Mouse (Mus musculus) testis, postnatal 14 days (tissue): ENCODE data around the gene Itch.
"Not testable (repeated sequence)": the region's sequence is repeated elsewhere in the genome, so short reads cannot be mapped to it uniquely, and the experiment has no call there.

ENCODE experiments used
- DNase-seq: peaks from one replicate; pipeline ENCODE4 v3.0.0; 2021; ENCODE audit warnings: low spot score

Itch gene

DNA sequence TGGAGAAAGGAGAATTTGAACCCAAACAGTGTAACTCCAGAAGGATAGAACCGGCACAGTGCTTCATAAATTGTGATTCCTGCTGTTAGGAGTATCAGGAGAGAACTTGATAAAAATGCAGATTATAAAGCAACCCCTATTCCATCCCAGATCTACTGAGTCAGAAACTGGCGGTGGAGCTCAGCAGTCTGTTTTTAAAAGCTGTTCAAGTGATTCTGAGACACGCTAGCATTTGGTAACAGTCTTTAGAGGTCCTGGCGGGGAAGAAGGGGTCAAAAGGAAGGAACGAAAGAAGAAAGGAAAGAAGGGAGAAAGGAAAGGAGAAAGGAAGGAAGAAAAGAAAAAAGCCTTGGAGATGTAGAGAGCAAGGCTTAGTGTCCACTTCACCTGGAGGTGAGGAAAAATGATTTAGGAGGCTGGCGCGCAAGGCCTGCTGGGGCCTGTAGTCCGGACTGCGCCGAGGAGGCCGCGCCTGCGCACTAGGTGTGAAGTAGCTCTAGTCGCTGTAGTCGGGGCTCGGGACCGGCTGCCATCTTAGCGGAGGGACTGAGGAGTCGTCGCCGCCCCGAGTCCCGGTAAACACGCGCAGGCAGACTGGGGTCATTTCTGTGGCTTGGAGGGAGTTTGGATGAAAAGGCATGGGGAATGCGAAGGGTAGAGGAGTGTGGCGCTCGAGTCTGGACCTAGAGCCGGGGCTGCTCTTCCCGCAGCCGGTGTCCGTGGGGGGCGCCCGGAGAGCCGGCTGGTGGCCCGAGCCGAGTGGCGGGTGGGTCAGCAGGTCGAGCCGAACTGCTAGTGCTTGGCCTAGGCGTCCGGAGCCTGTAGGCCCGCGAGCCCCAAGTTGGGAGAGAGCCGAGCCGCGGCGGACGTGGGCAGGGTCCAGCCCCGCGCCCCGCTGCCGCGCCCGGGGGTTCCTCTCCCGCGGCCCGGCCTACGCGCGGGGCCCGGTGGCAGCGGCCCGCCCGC, at the start of gene Itch:
Gene Itch (plus strand): TSS at position 499 of the 966 bp plus-strand sequence.
- peak; percentile 95 for DNase-seq

DNA sequence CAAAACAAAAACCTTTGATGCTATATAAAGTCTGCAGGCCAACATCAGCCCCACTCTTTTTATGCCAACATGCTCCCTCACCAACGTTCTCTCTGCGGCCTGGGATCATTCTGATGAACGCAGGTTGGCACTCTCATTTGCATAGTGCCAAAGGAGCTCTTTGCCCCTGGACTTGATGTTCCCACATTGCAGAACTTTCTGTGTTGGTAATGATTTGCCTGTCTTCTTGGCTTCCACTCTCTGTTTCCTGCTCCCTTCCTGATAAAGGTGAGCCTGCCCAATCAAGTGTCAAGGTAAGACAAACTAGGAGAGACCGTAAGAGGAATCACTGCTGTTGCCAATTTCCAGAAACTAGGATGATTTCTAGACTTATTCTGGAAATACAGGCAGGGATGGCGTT, 48.8 kb upstream of the Itch start:
- no peak for DNase-seq

DNA sequence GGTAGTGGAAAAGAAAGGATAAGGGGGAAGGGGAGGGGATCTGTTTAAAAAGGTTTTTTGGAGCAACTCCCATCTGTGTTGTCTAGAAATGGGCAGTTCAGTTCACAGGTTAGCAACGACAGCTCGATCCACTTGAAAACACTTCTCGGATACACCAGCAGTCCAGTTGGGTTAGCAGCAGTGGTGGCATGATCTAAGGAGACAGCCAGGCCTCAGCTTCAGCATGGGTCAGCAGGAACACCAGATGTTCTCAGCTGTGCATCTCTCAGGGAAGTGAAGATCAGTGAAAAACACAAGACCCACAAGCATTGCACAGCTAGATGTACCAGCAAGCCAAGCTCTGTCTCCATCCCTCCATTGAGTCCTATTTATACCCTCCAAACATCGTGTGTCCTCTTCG, 47.0 kb upstream of the Itch start:
- no peak for DNase-seq

DNA sequence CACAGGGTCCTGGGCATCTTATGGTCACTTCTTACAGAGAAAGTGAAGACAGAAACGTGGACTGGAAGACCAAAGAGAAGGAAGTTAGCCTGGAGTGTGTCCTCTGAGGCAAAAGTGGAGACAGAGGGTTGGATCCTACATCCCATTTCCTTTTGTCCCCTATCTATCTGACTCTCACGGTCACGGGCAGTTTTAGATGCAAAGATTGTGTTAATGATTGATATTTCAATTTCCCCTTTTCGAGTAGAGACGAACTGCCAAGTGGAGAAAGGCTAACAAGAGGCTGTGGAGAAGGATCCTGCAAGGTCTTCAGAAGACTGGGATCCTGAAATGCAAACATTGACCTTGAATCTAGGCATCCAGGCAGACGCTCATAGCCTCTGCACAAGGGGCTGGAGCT, 45.0 kb upstream of the Itch start:
- DNase-seq: no peak

DNA sequence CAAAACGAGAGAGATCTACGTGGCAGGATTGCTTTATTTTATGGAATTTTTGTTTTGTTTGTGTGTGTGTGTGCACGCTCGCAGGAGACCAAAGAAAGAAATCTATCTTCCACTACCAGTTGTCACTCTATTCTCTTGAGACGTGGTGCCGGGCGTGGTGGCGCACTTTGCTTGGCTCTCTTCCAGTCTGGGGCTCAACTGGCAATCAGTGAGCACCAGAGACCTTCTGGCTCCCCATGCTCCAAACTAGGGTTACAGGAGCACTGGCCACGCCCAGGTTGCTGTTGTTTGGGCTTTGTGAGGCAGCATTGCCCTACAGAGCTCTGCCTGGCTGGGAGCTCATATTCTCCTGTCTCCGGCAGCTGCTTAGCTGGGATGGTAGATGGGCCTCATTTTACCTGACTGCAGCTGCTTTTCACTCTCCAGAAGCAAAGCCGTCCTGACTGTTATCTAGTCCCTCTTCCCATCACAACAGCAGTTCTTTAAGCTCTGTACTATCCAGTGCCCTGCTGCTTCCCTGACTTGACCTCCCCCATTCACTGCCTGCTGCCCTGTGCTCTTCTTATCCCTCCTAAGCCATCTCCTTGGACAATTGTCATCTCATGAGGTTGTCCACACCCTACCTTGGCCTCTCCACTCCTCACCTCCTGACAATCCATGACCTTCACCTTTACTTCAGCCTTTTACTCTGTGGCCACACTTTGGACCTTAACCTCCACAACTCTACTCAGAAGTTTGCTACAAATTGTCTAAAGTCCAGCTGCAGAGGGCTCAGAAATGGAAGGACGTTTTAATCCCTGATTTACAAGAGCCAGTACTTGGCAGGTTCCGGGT, 42.2 kb upstream of the Itch start:
- no peak for DNase-seq

DNA sequence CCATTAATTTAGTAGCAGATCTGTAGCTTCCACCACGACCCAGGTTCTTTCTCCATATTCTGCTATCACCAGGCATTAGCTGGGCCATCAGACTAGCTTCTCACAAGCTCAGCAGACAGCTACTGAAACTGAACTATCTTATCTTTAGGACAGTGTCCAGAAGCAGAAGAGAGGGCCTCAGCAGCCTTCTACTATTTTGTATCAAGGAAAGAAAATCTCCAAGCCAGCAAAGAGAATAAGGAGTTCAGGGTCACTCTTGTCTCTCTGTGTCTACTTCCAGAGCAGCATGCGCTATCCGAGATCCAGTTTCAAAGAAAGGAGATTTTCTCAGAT, 41.6 kb upstream of the Itch start:
- DNase-seq: no peak

DNA sequence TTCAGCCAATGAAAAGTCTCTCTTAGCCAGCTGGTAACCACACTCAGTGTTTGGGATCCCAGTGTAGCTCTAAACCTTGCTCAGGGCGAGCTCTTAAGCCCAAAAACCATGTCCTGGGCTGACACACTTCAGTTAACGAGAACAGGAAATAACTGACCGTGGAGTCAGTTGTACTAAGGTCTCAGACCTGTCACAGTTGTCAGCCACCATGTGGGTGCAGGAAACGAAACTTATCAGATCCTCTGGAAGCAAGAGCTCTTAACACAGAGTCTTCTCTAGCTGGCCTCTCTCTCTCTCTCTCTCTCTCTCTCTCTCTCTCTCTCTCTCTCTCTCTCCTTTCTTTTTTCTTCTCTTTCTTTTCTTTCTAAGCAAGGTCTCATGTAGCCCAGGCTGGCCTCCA, 39.9 kb upstream of the Itch start:
- DNase-seq: no peak

DNA sequence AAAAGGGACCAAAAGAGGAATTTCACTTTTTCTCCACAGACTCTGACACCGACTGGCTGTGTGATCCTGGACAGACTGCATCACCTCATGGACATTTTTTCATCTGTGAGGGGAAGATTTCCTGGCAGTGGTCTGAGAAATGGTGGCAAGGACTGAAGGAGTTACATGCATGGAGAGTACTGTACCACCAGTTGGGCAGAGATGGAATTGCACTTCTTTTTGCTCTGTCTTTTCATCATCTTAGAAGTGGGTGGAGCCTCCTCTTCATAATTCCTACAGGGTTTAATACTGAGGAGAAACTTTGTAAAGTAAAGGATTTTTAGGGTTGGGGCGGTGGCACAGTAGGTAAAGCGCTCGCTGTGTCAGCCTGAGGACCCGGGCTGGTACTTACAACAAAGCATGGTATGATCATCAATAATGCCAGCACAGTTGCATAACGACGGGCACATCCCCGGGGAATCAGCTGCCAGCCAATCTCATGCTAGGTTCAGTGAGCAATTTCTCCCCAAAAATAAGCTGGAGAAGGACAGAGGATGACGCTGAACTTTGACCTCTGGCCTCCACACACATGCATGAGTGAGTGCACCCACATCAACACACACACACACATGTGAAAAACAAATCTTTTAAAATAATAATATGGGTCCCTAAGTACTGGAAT, 34.5 kb upstream of the Itch start:
- DNase-seq: no peak

DNA sequence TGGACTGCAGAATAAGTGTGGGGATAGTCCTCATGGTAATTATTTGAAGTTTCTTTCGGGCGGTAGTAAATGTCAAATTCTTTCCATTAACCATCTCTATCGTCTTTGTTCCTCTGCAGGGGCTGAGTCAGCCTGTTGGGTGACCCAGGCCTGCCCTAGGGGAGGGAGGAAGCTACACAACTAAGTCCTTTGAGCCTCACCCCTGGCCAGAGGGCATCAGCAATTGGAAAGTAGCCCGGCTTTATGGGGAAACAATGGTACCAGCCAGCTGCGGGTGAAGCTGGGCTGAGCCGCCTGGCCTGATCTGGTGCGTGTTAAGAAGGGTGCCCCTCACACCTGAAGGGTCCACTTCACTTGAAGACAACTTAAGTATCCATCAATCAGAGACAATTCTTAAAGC, 33.9 kb upstream of the Itch start:
- DNase-seq: no peak

DNA sequence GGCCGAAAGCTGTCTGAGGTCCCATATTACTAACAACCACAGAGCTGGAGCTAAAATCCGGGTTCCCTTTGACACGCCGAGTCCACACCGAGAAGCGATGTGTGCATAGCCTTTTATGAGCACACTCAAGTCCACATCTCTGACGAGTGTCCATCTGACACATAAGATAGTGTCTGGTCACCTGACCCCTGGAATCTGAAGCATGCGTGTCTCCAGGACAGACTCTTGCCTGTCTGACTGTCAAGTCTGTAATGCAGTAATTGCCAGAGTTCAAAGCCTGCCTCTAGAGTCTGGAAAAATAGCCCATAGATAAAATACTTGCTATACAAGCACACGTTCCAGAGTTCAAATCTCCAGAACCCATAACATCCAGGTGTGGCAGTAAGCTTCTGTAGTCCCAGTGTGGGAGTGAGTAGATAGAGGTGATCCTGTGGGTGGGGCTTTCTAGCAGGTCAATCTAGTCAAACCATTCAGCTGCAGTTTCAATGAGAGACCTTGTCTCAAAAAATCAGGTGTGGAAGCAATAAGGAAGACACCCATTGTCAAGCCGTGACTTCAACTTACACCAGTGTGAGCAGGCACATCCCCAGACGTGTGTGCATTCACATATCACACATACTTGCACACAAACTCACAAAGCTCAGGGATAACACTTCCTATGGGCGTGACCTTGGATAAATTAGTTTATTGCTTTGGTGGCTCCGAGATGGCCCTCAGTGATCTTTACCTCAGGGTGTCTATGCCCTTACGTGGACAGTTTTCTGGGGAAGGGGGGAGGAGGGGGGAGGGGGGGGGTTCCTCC, 33.1 kb upstream of the Itch start:
- no peak for DNase-seq

DNA sequence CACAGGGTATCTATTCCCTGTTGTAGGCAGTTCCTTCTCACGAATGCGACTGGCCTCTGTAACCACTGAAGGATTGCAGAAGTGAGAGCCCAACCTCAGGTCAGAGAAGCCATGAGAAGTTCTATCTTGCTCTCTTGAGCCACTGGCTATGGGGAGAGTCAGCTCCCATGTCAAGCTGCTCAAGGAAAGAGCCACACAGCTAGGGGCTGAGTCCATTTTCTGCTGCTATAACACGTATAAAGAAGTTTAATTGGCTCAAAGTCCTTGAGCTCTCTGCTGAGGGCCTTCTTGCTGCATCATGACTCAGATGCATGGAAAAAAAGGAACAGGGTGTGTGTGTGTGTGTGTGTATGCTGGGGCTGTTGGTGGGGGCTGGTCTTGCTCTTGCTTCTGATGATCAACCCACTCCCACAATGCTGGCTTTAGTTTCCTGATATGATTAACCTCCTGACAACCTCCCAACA, 32.5 kb upstream of the Itch start:
- no peak for DNase-seq

DNA sequence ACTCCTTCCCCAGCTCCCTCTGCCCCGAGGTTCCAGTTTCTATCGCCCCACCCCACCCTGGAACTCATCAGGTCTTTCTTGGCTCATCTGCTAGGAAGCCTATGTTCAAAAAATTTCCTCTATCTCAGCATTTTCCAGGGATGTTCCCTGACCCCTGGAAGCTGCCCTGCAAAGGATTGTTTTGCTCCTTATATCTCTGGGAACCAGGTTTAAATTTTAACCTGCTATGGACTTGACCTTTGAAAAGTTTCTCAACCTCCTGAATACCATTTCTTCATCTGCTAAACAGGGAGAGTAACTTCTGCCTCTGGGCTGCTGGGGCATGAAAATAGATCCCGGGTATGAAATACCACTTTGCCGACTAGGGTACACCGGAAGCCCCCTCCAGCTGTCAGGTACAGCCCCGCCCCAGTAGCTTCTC, 31.5 kb upstream of the Itch start:
- no peak for DNase-seq

DNA sequence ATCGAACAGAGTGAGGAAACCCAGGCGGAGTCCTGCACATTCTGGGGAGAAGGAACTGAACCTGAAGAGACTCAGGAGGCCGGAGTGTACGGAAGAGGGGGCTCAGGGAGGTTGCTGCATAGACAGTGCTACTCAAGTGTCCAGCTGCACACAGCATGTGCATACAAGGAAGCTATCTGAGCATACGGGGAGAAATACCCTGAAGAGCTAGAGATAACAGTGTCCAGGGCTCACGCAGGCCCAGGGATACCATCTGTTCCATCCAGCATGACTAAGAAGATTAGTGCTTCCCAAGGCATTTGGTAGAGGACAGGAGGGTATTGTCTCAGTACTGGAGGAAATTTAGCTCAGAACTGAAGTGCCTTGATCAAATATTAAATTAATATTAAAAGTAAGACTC, 29.7 kb upstream of the Itch start:
- DNase-seq: no peak

DNA sequence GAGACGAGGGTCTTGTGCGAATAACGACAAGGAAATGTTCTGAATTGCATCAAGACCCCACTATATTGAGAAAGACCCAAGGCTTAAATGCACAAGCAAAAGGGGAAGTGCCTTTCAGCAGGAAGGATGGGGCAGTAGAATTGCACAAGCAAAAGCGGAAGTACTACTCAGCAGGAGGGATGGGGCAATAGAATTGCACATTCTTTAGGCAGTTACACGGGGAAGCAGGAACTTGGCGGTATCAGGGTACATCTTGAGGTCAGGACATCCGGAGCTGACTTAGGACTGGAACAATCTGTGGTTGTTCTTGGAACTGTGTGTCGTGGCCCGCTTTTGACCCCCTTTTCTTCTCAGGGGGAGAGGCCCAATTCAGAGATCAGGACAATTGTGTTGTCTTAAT, 26.0 kb upstream of the Itch start:
- DNase-seq: not testable (repeated sequence)

DNA sequence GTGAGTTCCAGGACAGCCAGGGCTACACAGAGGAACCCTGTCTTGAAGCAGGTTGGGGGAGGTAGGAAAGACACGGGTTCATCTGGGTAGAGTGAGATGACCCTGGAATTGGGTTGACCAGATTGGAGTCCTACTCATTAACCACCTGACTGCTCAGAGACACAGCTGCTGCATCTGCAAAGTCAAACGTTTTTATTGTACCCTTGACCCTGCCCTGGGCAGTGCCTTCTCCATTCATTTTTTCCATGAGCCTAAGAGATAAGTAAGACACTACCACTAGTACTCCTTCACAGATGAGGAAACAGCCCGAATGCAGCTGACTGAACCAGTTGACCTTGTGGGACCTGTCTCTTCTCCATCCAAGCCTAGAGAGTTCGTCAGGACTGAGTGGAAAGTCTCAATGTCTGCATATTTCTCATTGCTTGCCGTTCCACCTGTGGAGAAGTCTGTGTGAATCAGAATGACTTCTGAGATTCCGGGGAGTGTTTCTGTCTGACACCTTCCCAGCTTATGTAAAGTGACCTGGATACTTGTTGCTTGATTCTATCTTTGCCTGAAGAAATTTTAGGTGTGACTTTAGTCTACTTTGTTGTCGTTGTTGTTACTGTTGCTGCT, 18.0 kb upstream of the Itch start:
- no peak for DNase-seq

DNA sequence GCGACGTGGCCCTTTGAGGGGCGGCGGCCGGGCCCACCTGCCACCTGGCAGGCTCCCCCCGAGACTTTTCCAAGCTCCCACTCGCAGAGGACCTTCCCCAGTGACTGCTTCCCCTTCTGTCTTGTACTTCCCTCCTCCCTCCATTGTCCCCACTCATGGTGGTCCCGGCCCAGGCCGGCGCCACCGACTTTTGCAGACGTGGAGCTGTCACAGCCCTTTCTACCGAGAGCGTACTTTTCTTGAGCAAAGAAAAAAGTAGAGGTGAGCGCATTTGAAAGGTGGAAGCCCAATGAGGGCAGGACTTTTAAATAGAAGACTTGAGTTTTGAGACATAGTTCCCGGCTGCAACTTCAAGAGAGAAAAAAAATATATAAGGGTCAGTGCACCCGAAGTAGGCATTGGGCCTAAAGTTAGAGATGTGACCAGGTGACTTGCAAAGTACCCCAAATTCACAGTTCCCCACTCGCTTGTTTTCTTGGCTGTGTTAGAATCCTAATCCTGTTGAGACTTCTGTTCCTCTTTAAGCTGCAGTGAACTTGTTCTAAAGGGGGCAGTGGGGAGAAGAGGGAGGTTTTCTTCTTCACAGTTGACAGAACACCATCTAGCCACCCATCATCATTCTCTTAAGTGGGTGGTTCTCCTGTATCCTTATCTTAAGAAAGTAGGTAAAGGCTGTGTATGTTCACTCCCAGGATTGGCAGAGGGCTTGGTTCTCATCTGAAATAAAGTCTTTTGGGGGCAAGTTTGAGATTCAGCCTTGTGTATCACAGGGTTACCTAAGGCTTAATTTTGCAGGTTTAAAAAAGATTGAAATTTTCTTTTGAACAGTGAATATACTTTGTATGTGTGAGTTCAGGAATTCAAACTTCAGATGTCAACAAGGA, 910 bp downstream of the Itch start:
- DNase-seq: no peak

DNA sequence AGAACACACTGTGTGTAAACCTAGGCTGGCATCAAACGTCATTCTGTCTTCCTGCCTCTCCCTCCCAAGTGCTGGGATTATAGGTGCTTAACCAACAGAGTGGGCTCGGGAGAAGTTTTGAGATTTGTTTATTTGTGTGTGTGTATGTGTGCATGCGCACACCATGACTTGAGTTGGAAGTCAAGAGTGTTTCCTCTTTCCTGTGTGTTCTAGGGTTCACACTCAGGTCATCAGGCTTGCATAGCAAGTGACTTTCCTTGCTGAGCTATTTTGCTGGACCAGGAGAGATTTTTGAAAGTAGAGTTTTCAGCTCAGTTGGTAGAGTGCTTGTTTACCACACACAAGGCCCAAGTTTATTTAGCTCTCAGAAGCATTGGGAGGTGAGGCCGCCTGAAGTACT, 1.8 kb downstream of the Itch start:
- no peak for DNase-seq

DNA sequence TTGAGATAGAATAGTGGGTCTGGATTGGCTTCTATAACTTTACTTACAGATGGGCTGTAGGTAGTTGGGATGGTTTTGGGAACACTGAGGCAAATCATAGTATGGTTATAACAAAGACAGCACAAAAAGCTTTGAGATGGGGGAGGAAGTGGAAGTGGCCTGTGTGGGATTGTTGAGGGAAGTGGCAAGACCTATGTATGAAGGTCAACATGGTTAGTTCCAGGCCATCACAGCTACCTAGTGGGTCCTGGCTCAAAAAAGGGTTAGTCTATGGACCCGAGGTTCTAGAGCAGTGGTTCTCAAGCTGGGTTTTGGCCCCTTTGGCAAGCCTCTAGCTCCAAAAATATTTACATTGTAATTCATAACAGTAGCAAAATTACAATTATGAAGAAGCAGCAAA, 2.2 kb downstream of the Itch start:
- DNase-seq: no peak

DNA sequence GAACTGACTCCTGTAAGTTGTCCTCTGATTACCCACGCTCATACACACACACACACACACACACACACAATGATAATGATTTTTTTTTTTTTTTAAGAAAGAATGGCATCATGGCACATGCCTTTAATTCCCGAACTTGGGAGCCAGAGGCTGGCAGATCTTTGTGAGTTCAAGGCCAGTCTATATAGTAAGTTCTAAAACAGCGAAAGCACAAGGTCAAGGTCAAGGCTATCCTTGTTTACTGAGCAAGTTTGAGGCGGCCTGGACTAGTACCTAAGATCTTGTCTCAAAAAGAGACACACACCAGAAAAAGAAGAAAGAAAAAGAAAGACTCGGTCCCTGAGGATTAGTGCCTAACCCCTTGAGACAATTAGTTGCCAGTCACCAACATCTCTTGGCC, 7.7 kb downstream of the Itch start:
- no peak for DNase-seq

DNA sequence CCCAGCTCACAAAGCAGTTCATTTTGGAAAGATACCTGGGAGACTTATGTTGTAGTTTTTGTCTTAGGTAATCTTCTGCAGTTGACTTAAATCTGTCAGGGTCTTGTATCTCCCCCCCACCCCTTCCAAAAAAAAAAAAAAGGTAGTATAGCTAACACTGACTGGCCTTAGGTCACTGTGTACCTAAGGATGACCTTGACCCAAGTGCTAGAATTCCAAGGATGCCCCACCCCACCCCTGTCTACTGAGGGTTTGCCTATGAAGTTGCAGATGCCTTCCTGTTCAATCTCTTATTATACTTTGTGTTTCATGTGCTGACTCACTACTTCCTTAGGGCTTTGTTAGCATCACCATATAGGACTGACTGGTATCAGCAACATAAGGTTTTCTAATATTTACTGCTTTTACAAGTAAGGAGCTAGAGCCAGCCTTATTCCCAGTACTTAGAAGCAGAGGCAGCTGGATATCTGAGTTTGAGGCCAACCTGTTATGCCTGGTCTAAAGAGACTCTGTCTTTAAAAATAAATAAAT, 8.8 kb downstream of the Itch start:
- no peak for DNase-seq
